Mouse (Mus musculus): ENCODE data around the gene Scyl2. TPM values are rescaled to one million over a fixed set of nuclear protein-coding genes. Genes with fewer than 3 reads are reported as not detected.
"Not testable (repeated sequence)": the region's sequence is repeated elsewhere in the genome, so short reads cannot be mapped to it uniquely, and the experiment has no call there.

Gene Scyl2
- polyA plus RNA-seq, 1 experiment from 2014 or later: 8.5 TPM

GRCm38 (mm10) chr10:89696270-89696669, 10.2 kb upstream of the Scyl2 start:
- not testable (repeated sequence) for H3K27me3 ChIP-seq (ENCODE audit: poor library complexity, severe bottlenecking); H3K27ac ChIP-seq; H3K4me1 ChIP-seq; H3K36me3 ChIP-seq (replicated peaks); H3K4me3 ChIP-seq; H3K9me3 ChIP-seq; DNase-seq (ENCODE audit: extremely low spot score, low spot score)
- WGBS: 74% methylated on average over 2 of the region's 2 CpGs

DNA sequence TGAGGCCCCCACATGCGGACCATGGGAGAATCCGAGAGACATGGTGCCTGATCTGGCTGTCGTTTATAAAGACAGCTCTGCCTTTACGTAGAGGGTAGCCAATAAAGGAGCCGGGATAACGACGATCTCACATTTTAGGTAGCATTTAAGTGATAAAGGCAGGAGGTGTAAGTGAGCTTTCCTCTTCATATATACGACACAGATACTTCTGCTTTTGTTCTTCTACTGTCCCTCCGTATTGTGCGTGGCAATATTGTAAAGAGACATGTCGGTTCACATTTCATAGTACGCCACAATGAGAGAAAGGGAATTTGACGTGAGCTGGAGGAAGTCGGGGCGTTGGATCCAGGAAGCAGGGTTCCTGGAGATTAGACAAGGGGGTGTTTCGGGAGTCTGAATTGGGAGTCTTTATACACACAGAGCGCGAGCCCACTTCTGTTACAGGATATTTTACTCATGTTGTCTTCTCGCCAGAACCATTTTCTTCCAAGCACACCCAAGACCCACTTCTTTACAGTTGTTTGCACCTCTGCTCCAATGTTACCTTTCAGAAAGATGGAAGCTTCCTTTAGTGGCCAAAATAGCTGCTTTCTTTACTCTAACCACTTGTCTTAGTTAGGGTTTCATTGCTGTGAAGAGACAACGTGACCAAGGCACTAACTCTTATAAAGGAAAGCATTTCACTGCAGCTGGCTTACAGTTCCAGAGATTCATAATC, 9.3 kb upstream of the Scyl2 start:
- Histone ChIP-seq H3K36me3 (replicated peaks) (no peaks in the 10 kb centered on the region), H3K27me3 (ENCODE audit: poor library complexity, severe bottlenecking) (no peaks in the 10 kb centered on the region), H3K4me1 (no peaks in the 10 kb centered on the region), H3K27ac (no peak overlapping the region), H3K4me3 (no peak overlapping the region), H3K9me3 (no peaks in the 10 kb centered on the region)
- 81% methylated on average over 20 of the region's 20 CpGs for WGBS
- no peak for DNase-seq (ENCODE audit: extremely low spot score, low spot score)

- Histone ChIP-seq H3K9me3 (no peaks in the 10 kb centered on the region), H3K4me3 (no peak overlapping the region), H3K36me3 (replicated peaks) (no peaks in the 10 kb centered on the region), H3K27ac (no peak overlapping the region), H3K4me1 (peaks cover 13% of the 10 kb centered on the region), H3K27me3 (ENCODE audit: poor library complexity, severe bottlenecking) (no peaks in the 10 kb centered on the region)
- 61% methylated on average over 8 of the region's 8 CpGs for WGBS
- DNase-seq (ENCODE audit: extremely low spot score, low spot score): no peak
Measured at GRCm38 (mm10) chr10:89690021-89690420, 3.9 kb upstream of the Scyl2 start.

DNA sequence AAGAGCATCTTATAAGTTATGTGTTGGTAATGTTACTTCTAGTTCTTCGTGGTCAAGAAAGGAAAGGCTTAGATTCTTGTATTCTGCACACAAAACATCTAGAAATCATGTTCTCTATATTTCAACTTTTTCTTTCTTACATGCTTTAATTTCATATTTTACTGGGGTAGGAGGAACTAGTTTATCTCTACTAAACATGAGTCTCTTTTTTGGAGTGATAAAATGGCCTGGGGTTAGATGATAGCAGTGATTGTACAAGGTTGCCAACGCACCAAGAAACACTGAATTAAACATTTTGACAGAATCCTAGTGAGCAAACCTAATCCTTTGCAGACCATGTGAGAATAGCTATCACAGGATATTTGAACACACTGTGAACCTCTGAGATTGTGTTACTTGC, 1.4 kb upstream of the Scyl2 start:
- no peaks in the 10 kb centered on the region for H3K9me3 ChIP-seq
- peaks cover 9% of the 10 kb centered on the region; the same call in 1 of the 2 replicates for H3K36me3 ChIP-seq (replicated peaks)
- H3K4me1 ChIP-seq: peaks cover 16% of the 10 kb centered on the region
- no peaks in the 10 kb centered on the region for H3K27me3 ChIP-seq (ENCODE audit: poor library complexity, severe bottlenecking)
- 83% methylated on average over 2 of the region's 2 CpGs for WGBS
- no peak overlapping the region for H3K27ac ChIP-seq
- H3K4me3 ChIP-seq: no peak overlapping the region
- no peak for DNase-seq (ENCODE audit: extremely low spot score, low spot score)

DNA sequence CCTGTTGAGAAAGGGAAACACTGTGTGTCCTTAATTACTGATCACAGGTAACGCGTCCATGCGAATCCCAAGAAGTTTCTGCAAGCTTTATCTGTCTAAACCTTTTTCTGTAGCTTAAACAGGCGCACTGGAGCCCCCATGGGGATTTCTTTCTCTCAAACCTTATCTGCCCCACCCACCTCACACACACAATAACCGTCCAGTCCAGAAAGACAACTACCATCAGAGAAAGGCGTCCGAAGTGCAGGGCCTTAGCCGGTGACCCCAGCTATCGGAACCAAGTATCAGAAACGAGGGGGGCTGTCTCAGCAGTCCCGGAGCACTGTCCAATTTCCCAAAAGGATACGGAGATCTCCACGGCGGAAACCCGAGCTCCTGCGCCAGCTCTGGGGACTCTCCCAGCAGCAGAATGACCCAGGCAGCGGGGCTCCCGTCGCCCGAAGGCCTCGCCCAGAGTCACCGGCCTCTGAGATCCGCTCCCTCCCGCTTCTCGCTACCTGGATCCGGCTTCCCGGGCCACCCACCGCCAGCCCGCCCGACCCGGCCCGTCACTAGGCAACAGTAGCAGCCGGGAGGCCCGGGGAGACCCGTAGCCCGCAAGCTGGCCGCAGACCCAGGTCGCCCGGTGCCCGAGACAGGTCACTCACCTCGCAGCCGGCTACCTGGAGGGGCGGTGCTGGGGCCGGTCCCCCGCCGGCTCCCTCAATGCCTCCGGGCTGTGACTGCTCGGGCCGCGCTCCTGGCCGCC, 520 bp downstream of the Scyl2 start:
- peak; percentile 18 for DNase-seq (ENCODE audit: extremely low spot score, low spot score)

DNA sequence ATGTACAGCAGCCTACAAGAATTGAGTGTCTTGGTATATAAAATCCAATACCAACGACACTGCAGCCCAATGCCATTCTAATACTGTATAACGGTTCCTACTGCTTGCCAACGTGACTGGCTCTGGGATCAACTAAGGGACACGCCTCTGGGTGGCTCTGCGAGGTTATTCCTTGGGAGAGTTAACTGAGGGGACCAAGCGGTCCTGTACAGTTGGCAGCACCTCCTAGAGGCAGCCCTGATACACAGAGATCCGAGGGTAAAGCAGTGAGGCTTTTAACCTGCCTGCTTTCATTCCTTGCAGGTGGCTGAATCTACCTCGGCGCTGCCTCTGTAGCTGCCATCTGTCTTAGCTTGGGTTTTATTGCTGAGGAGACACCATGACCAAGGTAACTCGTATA, 3.1 kb downstream of the Scyl2 start:
- H3K4me3 ChIP-seq: no peak overlapping the region
- H3K9me3 ChIP-seq: no peaks in the 10 kb centered on the region
- peaks cover 16% of the 10 kb centered on the region for H3K4me1 ChIP-seq
- WGBS: 76% methylated on average over 10 of the region's 10 CpGs
- no peak overlapping the region for H3K27ac ChIP-seq
- H3K27me3 ChIP-seq (ENCODE audit: poor library complexity, severe bottlenecking): no peaks in the 10 kb centered on the region
- no peak for DNase-seq (ENCODE audit: extremely low spot score, low spot score)
- H3K36me3 ChIP-seq (replicated peaks): peaks cover 12% of the 10 kb centered on the region

More for the DNA sequence above, 520 bp downstream of the Scyl2 start:
- Histone ChIP-seq H3K4me3 (peak overlapping the region; percentile 100), H3K27ac (peak overlapping the region; percentile 93), H3K4me1 (peaks cover 16% of the 10 kb centered on the region), H3K36me3 (replicated peaks) (peaks cover 9% of the 10 kb centered on the region; the same call in 1 of the 2 replicates), H3K9me3 (no peaks in the 10 kb centered on the region), H3K27me3 (ENCODE audit: poor library complexity, severe bottlenecking) (no peaks in the 10 kb centered on the region)
- WGBS: under 1% methylated on average over 50 of the region's 51 CpGs

- Histone ChIP-seq H3K36me3 (replicated peaks) (peaks cover 15% of the 10 kb centered on the region), H3K4me1 (peaks cover 16% of the 10 kb centered on the region), H3K27me3 (ENCODE audit: poor library complexity, severe bottlenecking) (no peaks in the 10 kb centered on the region), H3K9me3 (no peaks in the 10 kb centered on the region), H3K27ac (no peak overlapping the region), H3K4me3 (no peak overlapping the region)
- 92% methylated on average over 1 of the region's 1 CpGs for WGBS
- no peak for DNase-seq (ENCODE audit: extremely low spot score, low spot score)
Measured at GRCm38 (mm10) chr10:89682157-89682556, 3.9 kb downstream of the Scyl2 start.

DNA sequence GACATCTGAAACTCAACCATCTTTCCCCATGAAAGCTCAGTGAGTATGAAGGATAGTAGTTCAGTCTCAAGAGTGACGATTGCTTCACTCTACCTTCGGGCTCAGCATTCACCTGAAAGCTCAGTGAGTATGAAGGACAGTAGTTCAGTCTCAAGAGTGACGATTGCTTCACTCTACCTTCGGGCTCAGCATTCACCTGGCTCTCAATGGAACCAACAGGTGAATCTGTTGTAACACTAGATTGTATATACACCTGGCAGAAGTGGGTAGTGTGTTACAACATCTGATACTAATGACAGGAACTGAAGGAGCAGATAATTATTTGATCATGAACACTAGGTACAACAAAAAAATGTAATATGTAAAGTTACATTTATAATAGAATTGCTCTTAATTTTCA, 4.4 kb downstream of the Scyl2 start:
- Histone ChIP-seq H3K27me3 (ENCODE audit: poor library complexity, severe bottlenecking) (no peaks in the 10 kb centered on the region), H3K4me1 (peaks cover 13% of the 10 kb centered on the region), H3K27ac (no peak overlapping the region), H3K36me3 (replicated peaks) (peaks cover 15% of the 10 kb centered on the region), H3K4me3 (no peak overlapping the region), H3K9me3 (no peaks in the 10 kb centered on the region)
- DNase-seq (ENCODE audit: extremely low spot score, low spot score): no peak
- 97% methylated on average over 4 of the region's 4 CpGs for WGBS

- Histone ChIP-seq H3K4me1 (peaks cover 8% of the 10 kb centered on the region), H3K36me3 (replicated peaks) (peaks cover 15% of the 10 kb centered on the region), H3K27me3 (ENCODE audit: poor library complexity, severe bottlenecking) (no peaks in the 10 kb centered on the region), H3K27ac (no peak overlapping the region), H3K4me3 (no peak overlapping the region), H3K9me3 (no peaks in the 10 kb centered on the region)
- 88% methylated on average over 3 of the region's 3 CpGs for WGBS
- DNase-seq (ENCODE audit: extremely low spot score, low spot score): no peak
Measured at GRCm38 (mm10) chr10:89680517-89680916, 5.6 kb downstream of the Scyl2 start.

DNA sequence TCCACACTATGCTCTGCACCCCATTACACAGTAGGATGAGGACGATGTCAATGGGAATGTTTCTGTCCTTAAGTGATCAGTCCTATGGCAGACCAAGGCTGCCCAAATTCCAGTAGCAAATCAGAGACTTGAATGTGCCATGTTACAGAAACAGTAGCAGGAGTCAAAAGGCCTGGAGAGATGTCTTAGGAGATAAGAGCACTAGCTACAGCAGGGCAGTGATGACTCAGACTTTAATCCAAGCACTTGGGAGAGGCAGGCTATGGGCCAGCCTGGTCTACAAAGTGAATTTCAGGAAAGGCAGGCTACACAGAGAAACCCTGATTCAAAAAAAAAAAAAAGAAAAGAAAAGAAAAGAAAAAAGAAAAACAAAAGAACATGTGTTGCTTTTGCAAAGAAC, 6.6 kb downstream of the Scyl2 start:
- no peaks in the 10 kb centered on the region for H3K27me3 ChIP-seq (ENCODE audit: poor library complexity, severe bottlenecking)
- DNase-seq (ENCODE audit: extremely low spot score, low spot score): no peak
- 92% methylated on average over 1 of the region's 1 CpGs for WGBS

GRCm38 (mm10) chr10:89678054-89678453, 8.0 kb downstream of the Scyl2 start:
- H3K4me1 ChIP-seq: no peaks in the 10 kb centered on the region

More for the DNA sequence above, 6.6 kb downstream of the Scyl2 start:
- Histone ChIP-seq H3K27ac (no peak overlapping the region), H3K9me3 (no peaks in the 10 kb centered on the region), H3K4me1 (no peaks in the 10 kb centered on the region), H3K4me3 (no peak overlapping the region), H3K36me3 (replicated peaks) (peaks cover 15% of the 10 kb centered on the region)

GRCm38 (mm10) chr10:89676609-89677008, 9.5 kb downstream of the Scyl2 start:
- 85% methylated on average over 4 of the region's 4 CpGs for WGBS
- DNase-seq (ENCODE audit: extremely low spot score, low spot score): no peak

More at GRCm38 (mm10) chr10:89678054-89678453, 8.0 kb downstream of the Scyl2 start:
- 92% methylated on average over 4 of the region's 4 CpGs for WGBS
- no peaks in the 10 kb centered on the region for H3K9me3 ChIP-seq
- peaks cover 10% of the 10 kb centered on the region for H3K36me3 ChIP-seq (replicated peaks)
- no peaks in the 10 kb centered on the region for H3K27me3 ChIP-seq (ENCODE audit: poor library complexity, severe bottlenecking)
- no peak overlapping the region for H3K4me3 ChIP-seq
- H3K27ac ChIP-seq: no peak overlapping the region
- no peak for DNase-seq (ENCODE audit: extremely low spot score, low spot score)

DNA sequence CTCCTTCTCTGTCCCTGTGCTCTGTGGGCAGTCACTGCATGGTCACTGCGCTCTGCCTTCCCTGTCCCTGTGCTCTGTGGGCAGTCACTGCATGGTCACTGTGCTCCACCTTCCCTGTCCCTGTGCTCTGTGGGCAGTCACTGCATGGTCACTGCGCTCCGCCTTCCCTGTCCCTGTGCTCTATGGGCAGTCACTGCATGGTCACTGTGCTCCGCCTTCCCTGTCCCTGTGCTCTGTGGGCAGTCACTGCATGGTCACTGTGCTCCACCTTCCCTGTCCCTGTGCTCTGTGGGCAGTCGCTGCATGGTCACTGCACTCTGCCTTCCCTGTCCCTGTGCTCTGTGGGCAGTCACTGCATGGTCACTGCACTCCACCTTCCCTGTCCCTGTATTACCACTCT, 15.7 kb downstream of the Scyl2 start:
- H3K4me3 ChIP-seq; H3K27me3 ChIP-seq (ENCODE audit: poor library complexity, severe bottlenecking); H3K27ac ChIP-seq; H3K4me1 ChIP-seq; DNase-seq (ENCODE audit: extremely low spot score, low spot score); H3K9me3 ChIP-seq: not testable (repeated sequence)
- peaks cover 24% of the 10 kb centered on the region for H3K36me3 ChIP-seq (replicated peaks)
- WGBS: 98% methylated on average over 5 of the region's 5 CpGs

More at GRCm38 (mm10) chr10:89676609-89677008, 9.5 kb downstream of the Scyl2 start:
- peaks cover 13% of the 10 kb centered on the region for H3K36me3 ChIP-seq (replicated peaks)
- H3K27me3 ChIP-seq (ENCODE audit: poor library complexity, severe bottlenecking): no peaks in the 10 kb centered on the region
- no peaks in the 10 kb centered on the region for H3K9me3 ChIP-seq
- H3K27ac ChIP-seq: no peak overlapping the region
- H3K4me3 ChIP-seq: no peak overlapping the region
- no peaks in the 10 kb centered on the region for H3K4me1 ChIP-seq
